In the genomic region with DNA sequence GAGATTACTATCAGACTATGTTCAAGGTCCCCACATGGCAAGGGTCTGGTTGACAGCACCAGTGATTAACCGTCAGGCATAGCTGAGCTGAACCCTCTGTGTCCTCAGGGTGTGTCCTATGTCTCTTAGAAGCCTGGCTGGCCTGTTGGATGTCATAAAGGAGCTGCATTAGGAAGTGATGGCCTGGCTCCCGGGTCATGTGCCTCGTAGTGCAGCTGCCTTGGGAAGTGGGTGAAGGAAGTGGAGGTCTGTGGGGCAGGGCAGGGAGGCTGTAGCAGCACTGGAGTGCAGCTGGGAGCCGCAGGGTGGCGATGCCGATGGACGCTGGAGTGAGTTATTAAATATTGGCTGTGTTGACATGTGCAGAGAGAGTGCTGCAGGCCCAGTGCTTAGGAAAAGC, we compare ENCODE assay signal across 13 mouse cellular contexts.
A peak's percentile ranks its signal among the peaks of the same experiment; 100 is the strongest.
DNase-seq lines count a peak whose midpoint lies in the region; ATAC-seq lines count a peak whose summit lies in the region.
"Had no signal": no experiment of that assay in that cellular context is flagged by ENCODE, and none has a peak within 500 bp of the region (broad histone marks: within the 10 kb centered on the region; RNA-seq: fewer than 3 reads in every experiment).

No protein-coding gene starts in this region.

- no peak for ATAC-seq in limb, embryonic 13.5 days (ENCODE audit: low FRiP score, low read depth)
- no peak for ATAC-seq in CD4-positive, CD25-positive, alpha-beta regulatory T cell, adult 4 months

- H3K4me1 ChIP-seq in limb, embryonic 13.5 days = peaks cover 67% of the 10 kb centered on the region
- peaks cover 47% of the 10 kb centered on the region for H3K4me1 ChIP-seq in limb, embryonic 10.5 days

- WGBS in limb, embryonic 13.5 days = 51% methylated on average over 7 of the region's 7 CpGs
- WGBS in limb, embryonic 10.5 days = 65% methylated on average over 7 of the region's 7 CpGs

- DNase-seq in adrenal gland, adult 8-10 months = peak; percentile 19
- no peak for DNase-seq in adrenal gland, postnatal 4 days (ENCODE audit: low spot score in 2 of 2)
- DNase-seq in limb, embryonic 10.5 days (ENCODE audit: low spot score) = no peak
- DNase-seq in kidney, postnatal 10 days = peak; percentile 55
- DNase-seq in mesoderm, embryonic 11.5 days (ENCODE audit: low read depth, low spot score) = peak; percentile 26
- no peak for DNase-seq in spleen, postnatal 10 days (ENCODE audit: low spot score in 2 of 2)
- DNase-seq: right cerebral cortex, postnatal 4 days; thymus, postnatal 14 days had no signal

- no peak overlapping the region for H3K4me3 ChIP-seq in limb, embryonic 13.5 days
- no peak overlapping the region for H3K4me3 ChIP-seq in limb, embryonic 10.5 days
- H3K4me3 ChIP-seq: heart, adult 2 months; hindbrain, embryonic 15.5 days had no signal

- H3K4me2 ChIP-seq in limb, embryonic 13.5 days (replicated peaks) = no peak overlapping the region
- H3K4me2 ChIP-seq: hindbrain, embryonic 15.5 days; lung, embryonic 14.5 days had no signal

- H3K27me3 ChIP-seq in limb, embryonic 13.5 days = no peaks in the 10 kb centered on the region
- no peaks in the 10 kb centered on the region for H3K27me3 ChIP-seq in limb, embryonic 10.5 days (ENCODE audit: low read depth, poor library complexity, severe bottlenecking)
- H3K27me3 ChIP-seq: hindbrain, embryonic 15.5 days had no signal

- no peaks in the 10 kb centered on the region for H3K36me3 ChIP-seq in limb, embryonic 13.5 days
- H3K36me3 ChIP-seq in limb, embryonic 10.5 days = no peaks in the 10 kb centered on the region
- H3K36me3 ChIP-seq: hindbrain, embryonic 15.5 days had no signal

- H3K9me3 ChIP-seq in limb, embryonic 13.5 days = no peaks in the 10 kb centered on the region
- H3K9me3 ChIP-seq in limb, embryonic 10.5 days (replicated peaks) = no peaks in the 10 kb centered on the region
- H3K9me3 ChIP-seq: hindbrain, embryonic 15.5 days had no signal

- no peak overlapping the region for H3K27ac ChIP-seq in limb, embryonic 13.5 days
- H3K27ac ChIP-seq in limb, embryonic 10.5 days = no peak overlapping the region
- H3K27ac ChIP-seq: heart, adult 2 months; hindbrain, embryonic 15.5 days had no signal

- H3K9ac ChIP-seq in limb, embryonic 13.5 days = peak overlapping the region; percentile 31
- H3K9ac ChIP-seq: hindbrain, embryonic 15.5 days; lung, embryonic 14.5 days had no signal

Comparison
In these comparisons a context has a peak if more than half of its experiments do, and no peak if none do; other contexts are left out.
1. DNase-seq: peak in adrenal gland, adult 8-10 months (single experiment), kidney, postnatal 10 days (single experiment) and mesoderm, embryonic 11.5 days (single experiment); none in adrenal gland, postnatal 4 days (0 of 2), limb, embryonic 10.5 days (single experiment) and spleen, postnatal 10 days (0 of 2).